Mouse (Mus musculus): ENCODE results near the gene 3110070M22Rik. TPM values are rescaled to one million over a fixed set of nuclear protein-coding genes. Genes with fewer than 3 reads are reported as not detected.

The 3110070M22Rik gene
- total and polyA plus RNA-seq, 3 experiments, result 0.08 to 0.16 TPM; not detected in 1

- H3K4me3 ChIP-seq (ENCODE audit: low read depth, low read length), result no peak overlapping the region
- H3K4me1 ChIP-seq (ENCODE audit: insufficient read depth, low read depth, low read length), result no peaks in the 10 kb centered on the region
- no peak for ATAC-seq (ENCODE audit: extremely low read depth, insufficient number of reproducible peaks, low FRiP score, poor library complexity, severe bottlenecking)
- no peak for DNase-seq (ENCODE audit: low spot score)
- H3K36me3 ChIP-seq (replicated peaks), result peaks cover 71% of the 10 kb centered on the region
- H3K27me3 ChIP-seq (ENCODE audit: insufficient read depth, low read length), result no peaks in the 10 kb centered on the region
- H3K9me3 ChIP-seq (replicated peaks), result no peaks in the 10 kb centered on the region
- TF ChIP-seq GATA2 (IDR thresholded peaks at IDR 0.05; ENCODE audit: borderline replicate concordance, low read depth, low read length), result no peak
- no peak for TF ChIP-seq TAL1 (conservative IDR thresholded peaks at IDR 0.05; ENCODE audit: low read depth, low read length)
- no peak for TF ChIP-seq GATA1 (IDR thresholded peaks at IDR 0.05; ENCODE audit: borderline replicate concordance, low read length)
- TF ChIP-seq POLR2AphosphoS5 (IDR thresholded peaks at IDR 0.05; ENCODE audit: insufficient replicate concordance, low read depth, low read length), result no peak
- TF ChIP-seq CTCF (IDR thresholded peaks at IDR 0.05; ENCODE audit: low read depth, low read length), result no peak
Measured at GRCm38 (mm10) chr13:119442244-119442643, 45.9 kb downstream of the 3110070M22Rik start.

Other genes starting within 250 kb of the 3110070M22Rik start
- 78.9 and 81.1 TPM in 2 replicates for gene Paip1, start 59.8 kb downstream of the 3110070M22Rik start, total RNA-seq (2014; fragmentation: Nextera tagmentation)
- gene Paip1, start 59.8 kb downstream of the 3110070M22Rik start, total RNA-seq (2017), result 58.6 and 67.6 TPM in 2 replicates
- 13.3 and 14.7 TPM in 2 replicates for gene Paip1, start 59.8 kb downstream of the 3110070M22Rik start, polyA plus RNA-seq (2012)
- 51.3 and 58.5 TPM in 2 replicates for gene 4833420G17Rik, start 25.6 kb downstream of the 3110070M22Rik start, total RNA-seq (2014; fragmentation: Nextera tagmentation)
- 37.1 and 45.0 TPM in 2 replicates for gene 4833420G17Rik, start 25.6 kb downstream of the 3110070M22Rik start, total RNA-seq (2017)
- 3.2 and 4.2 TPM in 2 replicates for gene 4833420G17Rik, start 25.6 kb downstream of the 3110070M22Rik start, polyA plus RNA-seq (2012)
- 7.1 and 14.3 TPM in 2 replicates for gene Tmem267, start 344 bp downstream of the 3110070M22Rik start, total RNA-seq (2014; fragmentation: Nextera tagmentation)
- gene Tmem267, start 344 bp downstream of the 3110070M22Rik start, total RNA-seq (2017), result 1.6 and 2.3 TPM in 2 replicates
- gene Tmem267, start 344 bp downstream of the 3110070M22Rik start, polyA plus RNA-seq (2012), result not detected in 2 replicates
- gene Ccl28, start 135.4 kb upstream of the 3110070M22Rik start, total RNA-seq (2014; fragmentation: Nextera tagmentation), result not detected in 2 replicates
- 0.05 TPM in 1 of 2 replicates, not detected in the other for gene Ccl28, start 135.4 kb upstream of the 3110070M22Rik start, total RNA-seq (2017)
- gene Ccl28, start 135.4 kb upstream of the 3110070M22Rik start, polyA plus RNA-seq (2012), result not detected in 2 replicates
- gene Hmgcs1, start 202.0 kb upstream of the 3110070M22Rik start, total RNA-seq (2014; fragmentation: Nextera tagmentation), result 68.6 and 78.9 TPM in 2 replicates
- 259 and 314 TPM in 2 replicates for gene Hmgcs1, start 202.0 kb upstream of the 3110070M22Rik start, total RNA-seq (2017)
- gene Hmgcs1, start 202.0 kb upstream of the 3110070M22Rik start, polyA plus RNA-seq (2012), result 9.4 and 14.6 TPM in 2 replicates